11 mouse cellular contexts compared by ENCODE assay signal in genomic region chr11:78411606-78412323, GRCm38 (mm10). TPM values are rescaled to one million over a fixed set of nuclear protein-coding genes. Genes with fewer than 3 reads are reported as not detected.
DNase-seq lines count a peak whose midpoint lies in the region; ATAC-seq lines count a peak whose summit lies in the region.
"Had no signal": no experiment of that assay in that cellular context is flagged by ENCODE, and none has a peak within 500 bp of the region (broad histone marks: within the 10 kb centered on the region; RNA-seq: fewer than 3 reads in every experiment).

No protein-coding gene starts in this region.

- no peaks in the 10 kb centered on the region for H3K9me3 ChIP-seq in intestine, embryonic 16.5 days (ENCODE audit: control insufficient read depth, low read length)
- H3K9me3 ChIP-seq: lung, embryonic 15.5 days; neural tube, embryonic 15.5 days had no signal

- no peaks in the 10 kb centered on the region for H3K36me3 ChIP-seq in intestine, embryonic 16.5 days (ENCODE audit: control insufficient read depth, insufficient read depth, low read length)
- H3K36me3 ChIP-seq: lung, embryonic 15.5 days; neural tube, embryonic 15.5 days had no signal

- peak; percentile 59 for DNase-seq in left cerebral cortex, postnatal 4 days
- no peak for DNase-seq in left cerebral cortex, postnatal 25 days (ENCODE audit: low spot score in 2 of 2)
- peak; percentile 82 for DNase-seq in adrenal gland, postnatal 10 days
- DNase-seq in cerebellum, adult 9-10 months, result peak; percentile 45
- peak; percentile 37 to 47 for DNase-seq in layer of hippocampus, postnatal 36 days
- DNase-seq in urinary bladder, adult 18-20 months (ENCODE audit: low spot score in 2 of 2), result no peak

- ATAC-seq in intestine, embryonic 16.5 days, result no peak

- H3K4me2 ChIP-seq in intestine, embryonic 16.5 days (ENCODE audit: low read depth, low read length), result no peak overlapping the region
- H3K4me2 ChIP-seq: lung, embryonic 15.5 days; neural tube, embryonic 15.5 days had no signal

- no peak overlapping the region for H3K4me3 ChIP-seq in intestine, embryonic 16.5 days (ENCODE audit: low read length)
- H3K4me3 ChIP-seq: lung, embryonic 15.5 days; neural tube, embryonic 15.5 days had no signal

- no peak overlapping the region for H3K27ac ChIP-seq in intestine, embryonic 16.5 days (ENCODE audit: low read length)
- H3K27ac ChIP-seq: lung, embryonic 15.5 days; neural tube, embryonic 15.5 days had no signal

- no peaks in the 10 kb centered on the region for H3K27me3 ChIP-seq in intestine, embryonic 16.5 days (replicated peaks; ENCODE audit: control insufficient read depth, insufficient read depth, low read length)
- H3K27me3 ChIP-seq: lung, embryonic 15.5 days; neural tube, embryonic 15.5 days had no signal

- peaks cover 18% of the 10 kb centered on the region for H3K4me1 ChIP-seq in intestine, embryonic 16.5 days (ENCODE audit: control insufficient read depth, insufficient read depth, low read length)
- H3K4me1 ChIP-seq: neural tube, embryonic 15.5 days had no signal

- WGBS in intestine, embryonic 16.5 days, result 87% methylated on average over 11 of the region's 11 CpGs

- intact Hi-C loops in left cerebral cortex, postnatal 4 days (cut with DNase I), result no loop called here
- intact Hi-C loops in left cerebral cortex, postnatal 25 days (cut with DNase I), result no loop called here

- H3K9ac ChIP-seq in intestine, embryonic 16.5 days (ENCODE audit: low read depth, low read length), result no peak overlapping the region
- H3K9ac ChIP-seq: lung, embryonic 15.5 days; neural tube, embryonic 15.5 days had no signal

RNA-seq across cellular contexts. Expression of gene Slc13a2, which starts 10.3 kb away (rescaled TPM):
- total RNA-seq in left cerebral cortex, postnatal 4 days (2021), result not detected
- not detected for total RNA-seq in left cerebral cortex, postnatal 25 days (2021)
- not detected for total RNA-seq in adrenal gland, postnatal 10 days (2021)
- total RNA-seq in layer of hippocampus, postnatal 36 days (2021), result not detected
- polyA plus RNA-seq in intestine, embryonic 16.5 days (2015; fragmentation: Nextera tagmentation; extraction: Ambion mirVana), result 4.6 and 6.7 TPM in 2 replicates
- total RNA-seq: left cerebral cortex, adult 8-10 months had no signal
- polyA plus RNA-seq: forebrain, embryonic 11.5 days; neural tube, embryonic 15.5 days had no signal

RNA-seq across cellular contexts. Expression of gene Foxn1, which starts 25.4 kb away (rescaled TPM):
- not detected for total RNA-seq in left cerebral cortex, postnatal 4 days (2021)
- under 1 TPM in 1 of 2 experiments, not detected in 1; 0.09 TPM for total RNA-seq in left cerebral cortex, postnatal 25 days (2021)
- total RNA-seq in adrenal gland, postnatal 10 days (2021), result under 1 TPM in 1 of 2 experiments, not detected in 1; 0.09 TPM
- not detected for total RNA-seq in layer of hippocampus, postnatal 36 days (2021)
- polyA plus RNA-seq in intestine, embryonic 16.5 days (2015; fragmentation: Nextera tagmentation; extraction: Ambion mirVana), result not detected in 2 replicates
- polyA plus RNA-seq: forebrain, embryonic 11.5 days; neural tube, embryonic 15.5 days had no signal

RNA-seq across cellular contexts. Expression of gene Slc46a1, which starts 53.7 kb away (rescaled TPM):
- 10 to 100 TPM in 1 of 2 experiments, 1 to 10 TPM in 1; 7.6 to 11.8 TPM for total RNA-seq in left cerebral cortex, postnatal 4 days (2021)
- 10 to 100 TPM; 10.5 to 11.2 TPM for total RNA-seq in left cerebral cortex, postnatal 25 days (2021)
- total RNA-seq in adrenal gland, postnatal 10 days (2021), result 10 to 100 TPM; 13.2 to 14.8 TPM
- 10 to 100 TPM in 1 of 2 experiments, 1 to 10 TPM in 1; 9.5 to 11.3 TPM for total RNA-seq in layer of hippocampus, postnatal 36 days (2021)
- polyA plus RNA-seq in intestine, embryonic 16.5 days (2015; fragmentation: Nextera tagmentation; extraction: Ambion mirVana), result 11.0 and 12.8 TPM in 2 replicates

Comparison
In these comparisons a context has a peak if more than half of its experiments do, and no peak if none do; other contexts are left out.
1. DNase-seq: peak in left cerebral cortex, postnatal 4 days (single experiment), adrenal gland, postnatal 10 days (single experiment), cerebellum, adult 9-10 months (single experiment) and layer of hippocampus, postnatal 36 days (2 of 2); none in left cerebral cortex, postnatal 25 days (0 of 2) and urinary bladder, adult 18-20 months (0 of 2).